Mouse (Mus musculus): ENCODE data around the gene Rbm20.

DNA sequence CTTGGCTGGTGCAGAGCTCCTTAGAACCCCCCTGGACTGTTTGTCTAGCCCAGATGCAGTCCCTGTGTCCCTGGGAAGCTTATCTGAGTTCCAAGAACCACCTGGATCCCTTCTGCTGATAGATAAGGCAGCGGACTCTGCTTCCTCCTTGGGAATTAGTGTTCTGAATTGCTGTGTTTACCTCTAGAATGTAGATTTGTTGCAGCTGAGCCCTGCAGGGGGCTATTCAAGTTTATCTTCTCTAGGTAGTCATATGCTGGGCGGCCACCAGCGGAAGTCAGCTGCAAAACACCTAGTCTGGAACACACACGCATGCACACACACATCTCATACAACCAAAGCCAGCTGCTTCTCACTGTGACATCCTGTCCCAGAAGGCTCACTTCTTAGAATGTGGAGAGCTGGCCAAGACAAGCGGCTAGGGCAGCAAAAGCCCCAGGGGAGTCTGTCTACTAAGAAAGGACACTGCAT lies 213.7 kb downstream of the Rbm20 start:
- TF ChIP-seq E2F4 (IDR thresholded peaks at IDR 0.05; ENCODE audit: borderline replicate concordance, low read depth, low read length) = no peak
- TF ChIP-seq GABPA (IDR thresholded peaks at IDR 0.05; ENCODE audit: low read depth, low read length) = no peak
- TF ChIP-seq POLR2A (IDR thresholded peaks at IDR 0.05; ENCODE audit: control insufficient read depth in 1 of 2, insufficient read depth in 1 of 2, low read depth in 1 of 2, low read length in 2 of 2, poor library complexity in 1 of 2) = no peak
- TF ChIP-seq NELFE (IDR thresholded peaks at IDR 0.05; ENCODE audit: low read depth, low read length) = no peak
- TF ChIP-seq CTCF (IDR thresholded peaks at IDR 0.05 in 2 of 3, conservative IDR thresholded peaks at IDR 0.05 in 1 of 3; ENCODE audit: control insufficient read depth in 1 of 3, insufficient read depth in 1 of 3, low read depth in 2 of 3, low read length in 3 of 3, poor library complexity in 1 of 3, severe bottlenecking in 1 of 3) = peak; percentile 11 to 24 (median 23); a peak in 2 of 6 replicates
- TF ChIP-seq EP300 (IDR thresholded peaks at IDR 0.05; ENCODE audit: low read depth in 1 of 2, low read length in 2 of 2) = peak; percentile 93 to 95
- TF ChIP-seq POLR2AphosphoS2 (IDR thresholded peaks at IDR 0.05; ENCODE audit: low read length) = no peak
- no peak for TF ChIP-seq USF2 (IDR thresholded peaks at IDR 0.05; ENCODE audit: borderline replicate concordance in 1 of 2, insufficient read depth in 1 of 2, low read depth in 1 of 2, low read length in 2 of 2)
- peak; percentile 44; the same call in 1 of the 2 replicates for TF ChIP-seq USF1 (IDR thresholded peaks at IDR 0.05; ENCODE audit: low read depth, low read length)
- no peak for TF ChIP-seq TBP (IDR thresholded peaks at IDR 0.05; ENCODE audit: low read depth, low read length)

All from MEL (cell line).